Mouse (Mus musculus) heart, postnatal 0 days (tissue): Measurements from ENCODE around the gene Nxpe3.

ENCODE experiments used
- CTCF ChIP-seq: IDR thresholded peaks from 2 replicates; pipeline ENCODE4 v1.5.1; 2016; ENCODE audit warnings: antibody characterized with exemption, control low read depth, low read depth
- EP300 ChIP-seq: IDR thresholded peaks from 2 replicates; pipeline ENCODE4 v1.6.1; 2016; ENCODE audit warnings: antibody characterized with exemption, low read depth

DNA sequence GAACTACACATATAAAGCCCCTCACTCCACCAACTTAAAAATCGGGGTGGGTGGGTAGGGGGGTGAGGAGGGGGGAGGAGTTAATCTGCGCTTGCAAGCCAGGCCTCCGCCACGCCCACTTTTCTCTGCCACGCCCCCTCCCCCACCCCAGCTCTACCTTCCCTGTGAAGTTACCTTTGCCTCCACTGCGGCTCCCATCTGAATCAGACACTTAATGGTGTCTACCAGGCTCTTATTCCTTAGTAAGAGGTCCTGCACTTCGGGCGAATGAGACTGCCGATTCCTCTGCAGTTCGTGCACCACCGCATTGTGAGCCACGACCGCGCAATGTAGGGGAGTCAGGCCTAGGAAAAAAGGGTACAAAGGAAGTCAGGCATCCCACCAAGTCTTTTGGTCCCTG is 79.6 kb downstream of the Nxpe3 start:
- TF ChIP-seq CTCF (no peak), EP300 (no peak)
